Mouse (Mus musculus) lung, embryonic 14.5 days (tissue): ENCODE data around the gene Ptch1. TPM values are rescaled to one million over a fixed set of nuclear protein-coding genes. Genes with fewer than 3 reads are reported as not detected.

Experiments
- ATAC-seq: fragments of 200-750 bp; cut with Nextera tagmentation; 2 replicates; pipeline ENCODE4 v1.8.0; 2017; ENCODE audit warnings: mild to moderate bottlenecking, moderate TSS enrichment, moderate library complexity; ENCODE audit not compliant: insufficient read depth
- DNase-seq: peaks from one replicate; pipeline ENCODE4 v3.0.0-alpha.2; 2015
- H3K27ac ChIP-seq: fragments of 300-500 bp; sonication (generic); 2 replicates; pipeline ENCODE4 v1.5.1; 2014; ENCODE audit warnings: low read depth, mild to moderate bottlenecking, moderate library complexity
- H3K27me3 ChIP-seq: fragments of 300-500 bp; sonication (generic); 2 replicates; pipeline ENCODE4 v1.6.1; 2014; ENCODE audit warnings: low read length, control low read depth; ENCODE audit not compliant: insufficient read depth
- H3K36me3 ChIP-seq: fragments of 300-500 bp; sonication (generic); 2 replicates; pipeline ENCODE4 v1.6.1; 2014; ENCODE audit warnings: control low read depth; ENCODE audit not compliant: insufficient read depth
- H3K4me1 ChIP-seq: fragments of 300-500 bp; sonication (generic); 2 replicates; pipeline ENCODE4 v1.6.1; 2014; ENCODE audit warnings: antibody characterized with exemption, control low read depth; ENCODE audit not compliant: insufficient read depth
- H3K4me2 ChIP-seq: fragments of 300-500 bp; sonication (generic); 2 replicates; pipeline ENCODE4 v1.6.1; 2014; ENCODE audit warnings: mild to moderate bottlenecking
- H3K4me3 ChIP-seq: fragments of 300-500 bp; sonication (generic); 2 replicates; pipeline ENCODE4 v1.5.1; 2014; ENCODE audit warnings: low read depth, low read length
- H3K9ac ChIP-seq: fragments of 300-500 bp; sonication (generic); 2 replicates; pipeline ENCODE4 v1.6.1; 2014
- H3K9me3 ChIP-seq: fragments of 300-500 bp; sonication (generic); 2 replicates; pipeline ENCODE4 v1.6.1; 2016; ENCODE audit warnings: low read depth, low read length, control low read depth
- CTCF ChIP-seq: IDR thresholded peaks from 2 replicates; pipeline ENCODE4 v1.5.1; 2016; ENCODE audit warnings: antibody characterized with exemption, low read depth
- WGBS: fragments of 180-500 bp; shearing (Covaris S2); extraction: QIAGEN DNeasy Blood & Tissue Kit; methylation state at CpG from one replicate; pipeline ENCODE4 v1.1.7; 2014; 5-methylcytosine and 5-hydroxymethylcytosine counted together
- polyA plus RNA-seq: library from polyadenylated mRNA; unstranded; fragments of >200 nt; fragmentation: Nextera tagmentation; extraction: Ambion mirVana; gene quantifications from 2 replicates; pipeline ENCODE4 v1.2.1, GENCODE M21; 2014

Gene Ptch1
- polyA plus RNA-seq, 1 experiment from 2014 or later: 68.6 TPM

GRCm38 (mm10) chr13:63496646-63497582 lies 76.5 kb downstream of the Ptch1 start, which contains the start of gene Fancc:
TSS of gene Fancc (minus strand) at chr13:63497278.
- H3K27me3 ChIP-seq: no peaks in the 10 kb centered on the region
- DNase-seq: peak; percentile 48
- no peak within 1 kb of the TSS for H3K27ac ChIP-seq
- H3K9ac ChIP-seq: peak within 1 kb of the TSS; percentile 16; the same call in 1 of the 2 replicates
- 27% methylated on average over 23 of the region's 23 CpGs for WGBS
- no peaks in the 10 kb centered on the region for H3K36me3 ChIP-seq
- no peak within 1 kb of the TSS for H3K4me3 ChIP-seq
- TF ChIP-seq CTCF: no peak
- peak; percentile 35; the same call in 1 of the 2 replicates for ATAC-seq
- no peaks in the 10 kb centered on the region; the same call in 1 of the 2 replicates for H3K4me1 ChIP-seq
- H3K4me2 ChIP-seq: peak within 1 kb of the TSS; percentile 39
- H3K9me3 ChIP-seq: no peaks in the 10 kb centered on the region

- H3K9me3 ChIP-seq: no peaks in the 10 kb centered on the region
- H3K36me3 ChIP-seq: no peaks in the 10 kb centered on the region
- H3K9ac ChIP-seq: no peak overlapping the region
- no peak for TF ChIP-seq CTCF
- H3K4me1 ChIP-seq: no peaks in the 10 kb centered on the region; the same call in 1 of the 2 replicates
- H3K27me3 ChIP-seq: no peaks in the 10 kb centered on the region
- H3K4me3 ChIP-seq: no peak overlapping the region
- no peak for ATAC-seq
- no peak overlapping the region for H3K27ac ChIP-seq
- DNase-seq: no peak
- H3K4me2 ChIP-seq: no peak overlapping the region
- 59% methylated on average over 7 of the region's 7 CpGs for WGBS
These were observed 85.7 kb downstream of the Ptch1 start for GRCm38 (mm10) chr13:63487707-63488042.

DNA sequence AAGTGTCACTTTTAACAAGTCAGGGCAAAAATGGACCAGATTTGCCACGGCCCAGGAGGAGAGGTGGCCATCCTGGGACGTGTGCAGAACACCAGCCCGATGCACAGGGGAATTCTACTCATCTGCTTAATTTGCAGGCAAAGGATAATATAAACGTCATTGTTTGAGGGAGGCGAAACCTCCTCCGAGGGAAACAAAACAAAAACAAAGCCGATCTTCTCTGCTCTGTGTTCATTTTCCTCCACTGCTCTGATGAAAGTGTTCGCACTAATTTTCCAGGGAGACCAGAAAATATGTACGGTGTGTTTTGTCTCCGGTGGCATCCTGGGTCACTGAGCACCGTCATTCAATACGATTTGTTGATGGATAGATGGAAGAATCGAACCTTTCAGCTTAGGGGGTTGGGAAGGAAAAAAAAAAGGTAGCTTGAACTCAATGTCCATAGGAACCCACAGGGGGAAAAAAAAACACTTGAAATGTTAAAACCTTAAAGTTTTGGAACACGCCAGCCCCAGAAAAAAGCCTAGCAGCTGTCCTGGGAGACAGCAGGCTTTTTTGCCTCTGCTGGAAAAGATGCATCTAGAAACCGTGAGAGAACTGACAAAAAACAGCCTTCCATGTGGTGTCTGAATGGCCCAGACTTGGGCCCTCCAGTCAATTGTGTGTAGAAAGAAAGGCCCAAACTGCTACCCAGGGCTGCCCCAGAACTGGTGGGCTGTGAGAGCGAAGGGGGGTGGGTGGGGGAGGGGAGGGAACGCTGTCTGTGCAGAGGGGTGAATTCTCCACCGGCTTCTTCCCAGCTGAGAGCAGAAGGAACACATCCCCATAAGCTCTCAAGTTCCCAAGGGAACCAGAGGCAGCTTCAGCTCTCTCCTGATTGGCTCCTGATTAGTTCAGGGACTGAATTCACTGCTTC lies 86.3 kb downstream of the Ptch1 start:
- H3K9ac ChIP-seq: no peak overlapping the region
- no peaks in the 10 kb centered on the region; the same call in 1 of the 2 replicates for H3K4me1 ChIP-seq
- 35% methylated on average over 18 of the region's 18 CpGs for WGBS
- ATAC-seq: no peak
- H3K9me3 ChIP-seq: no peaks in the 10 kb centered on the region
- H3K27ac ChIP-seq: no peak overlapping the region
- no peak overlapping the region for H3K4me3 ChIP-seq
- H3K4me2 ChIP-seq: 0 out of 2 replicates have a peak overlapping the region, but pooled peaks have one; percentile 26
- no peak for DNase-seq
- TF ChIP-seq CTCF: no peak
- H3K27me3 ChIP-seq: no peaks in the 10 kb centered on the region
- H3K36me3 ChIP-seq: no peaks in the 10 kb centered on the region

- no peaks in the 10 kb centered on the region for H3K9me3 ChIP-seq
- H3K4me2 ChIP-seq: no peak overlapping the region
- no peak overlapping the region for H3K9ac ChIP-seq
- peak; percentile 47 for DNase-seq
- H3K4me3 ChIP-seq: no peak overlapping the region
- no peak for TF ChIP-seq CTCF
- no peaks in the 10 kb centered on the region for H3K36me3 ChIP-seq
- no peak for ATAC-seq
- no peaks in the 10 kb centered on the region for H3K4me1 ChIP-seq
- H3K27me3 ChIP-seq: no peaks in the 10 kb centered on the region
- 29% methylated on average over 8 of the region's 8 CpGs for WGBS
- H3K27ac ChIP-seq: no peak overlapping the region
These were observed 98.0 kb downstream of the Ptch1 start for GRCm38 (mm10) chr13:63475356-63475755.

Other genes with a start within 250 kb of the Ptch1 start
- gene Fancc, start 76.3 kb downstream of the Ptch1 start, polyA plus RNA-seq: 25.9 and 27.4 TPM in 2 replicates
- gene Ercc6l2, start 241.6 kb upstream of the Ptch1 start, polyA plus RNA-seq: 32.1 and 33.0 TPM in 2 replicates